Mouse (Mus musculus) lung, postnatal 4 days (tissue): ENCODE data around the gene Polg.
A peak's percentile ranks its signal among the peaks of the same experiment; 100 is the strongest.

ENCODE experiments used
- DNase-seq, 2 experiments: peaks; one replicate each; pipeline ENCODE4 v3.0.0; 2021

The Polg gene

GRCm38 (mm10) chr7:79466053-79466901 lies at the start of gene Polg:
Gene Polg (minus strand): TSS chr7:79466362.
- peak; percentile 99 for DNase-seq

- no peak for DNase-seq
Observed at GRCm38 (mm10) chr7:79515861-79516260, 49.7 kb upstream of the Polg start.

- DNase-seq = no peak
Observed at GRCm38 (mm10) chr7:79515221-79515743, 49.1 kb upstream of the Polg start.

GRCm38 (mm10) chr7:79514361-79514881 lies 48.3 kb upstream of the Polg start:
- DNase-seq = no peak

GRCm38 (mm10) chr7:79513466-79513865 lies 47.3 kb upstream of the Polg start:
- DNase-seq = no peak

GRCm38 (mm10) chr7:79512496-79512895 lies 46.3 kb upstream of the Polg start:
- DNase-seq = no peak

- DNase-seq = no peak
Observed at GRCm38 (mm10) chr7:79511656-79512055, 45.5 kb upstream of the Polg start.

- no peak for DNase-seq
Observed at GRCm38 (mm10) chr7:79511181-79511580, 45.0 kb upstream of the Polg start.

- no peak for DNase-seq
Observed at GRCm38 (mm10) chr7:79510686-79511085, 44.5 kb upstream of the Polg start.

GRCm38 (mm10) chr7:79509710-79510109 lies 43.5 kb upstream of the Polg start:
- DNase-seq = no peak

GRCm38 (mm10) chr7:79509235-79509607 lies 43.1 kb upstream of the Polg start:
- no peak for DNase-seq

- DNase-seq = no peak
Observed at GRCm38 (mm10) chr7:79508280-79509234, 42.4 kb upstream of the Polg start.

- DNase-seq = no peak
Observed at GRCm38 (mm10) chr7:79507756-79508155, 41.6 kb upstream of the Polg start.

GRCm38 (mm10) chr7:79507101-79507705 lies 41.0 kb upstream of the Polg start:
- no peak for DNase-seq

GRCm38 (mm10) chr7:79506531-79507090 lies 40.4 kb upstream of the Polg start:
- DNase-seq = no peak

GRCm38 (mm10) chr7:79505876-79506530 lies 39.8 kb upstream of the Polg start:
- DNase-seq = no peak

- no peak for DNase-seq
Observed at GRCm38 (mm10) chr7:79505376-79505775, 39.2 kb upstream of the Polg start.

- peak; percentile 48 to 56 for DNase-seq
Observed at GRCm38 (mm10) chr7:79504723-79505122, 38.6 kb upstream of the Polg start.

- no peak for DNase-seq
Observed at GRCm38 (mm10) chr7:79503656-79504250, 37.6 kb upstream of the Polg start.

GRCm38 (mm10) chr7:79503103-79503455 lies 36.9 kb upstream of the Polg start:
- no peak for DNase-seq
